Mouse (Mus musculus) myocyte (in vitro differentiated cells): ENCODE data around the gene Pacrg. TPM values are rescaled to one million over a fixed set of nuclear protein-coding genes. Genes with fewer than 3 reads are reported as not detected.

Experiments
- H3K27me3 ChIP-seq: one replicate; pipeline ENCODE4 v1.6.1; 2011; ENCODE audit not compliant: control insufficient read depth, insufficient read depth, insufficient read length
- H3K36me3 ChIP-seq: one replicate; pipeline ENCODE4 v1.6.1; 2011; ENCODE audit not compliant: control insufficient read depth, insufficient read depth
- H3K4me2 ChIP-seq: one replicate; pipeline ENCODE4 v1.6.1; 2011; ENCODE audit warnings: low read depth, control low read depth
- H3K4me3 ChIP-seq: one replicate; pipeline ENCODE4 v1.5.1; 2011; ENCODE audit warnings: mild to moderate bottlenecking, control low read depth, moderate library complexity
- H3K79me2 ChIP-seq: one replicate; pipeline ENCODE4 v1.6.1; 2011; ENCODE audit not compliant: control insufficient read depth, insufficient read depth
- H3ac ChIP-seq: one replicate; pipeline ENCODE4 v1.6.1; 2011; ENCODE audit not compliant: control insufficient read depth, insufficient read length
- CEBPB ChIP-seq: IDR thresholded peaks from 2 replicates; pipeline ENCODE4 v1.6.1; 2011; ENCODE audit warnings: mild to moderate bottlenecking, moderate library complexity; ENCODE audit not compliant: poor library complexity, insufficient read depth, severe bottlenecking
- E2F4 ChIP-seq: IDR thresholded peaks from one replicate; pipeline ENCODE4 v1.6.1; 2011; ENCODE audit warnings: mild to moderate bottlenecking, control low read depth, moderate library complexity; ENCODE audit not compliant: insufficient read depth
- MAX ChIP-seq: IDR thresholded peaks from one replicate; pipeline ENCODE4 v1.6.1; 2011; ENCODE audit warnings: low read depth, mild to moderate bottlenecking, control low read depth
- MYOD1 ChIP-seq, 3 experiments: IDR thresholded peaks; one replicate each; pipeline ENCODE4 v1.6.1; 2011; ENCODE audit warnings: control low read depth in 2 of 3, low read depth in 2 of 3, mild to moderate bottlenecking in 2 of 3, moderate library complexity in 1 of 3; ENCODE audit not compliant: insufficient read length in 2 of 3, control insufficient read depth in 1 of 3
- MYOG ChIP-seq, 3 experiments: IDR thresholded peaks; one replicate each; pipeline ENCODE4 v1.6.1; 2011; ENCODE audit warnings: control low read depth in 2 of 3, low read depth in 2 of 3, mild to moderate bottlenecking in 2 of 3; ENCODE audit not compliant: insufficient read length in 2 of 3, control insufficient read depth in 1 of 3, insufficient read depth in 1 of 3
- POLR2A ChIP-seq: IDR thresholded peaks from one replicate; pipeline ENCODE4 v1.6.1; 2011; ENCODE audit warnings: low read depth, mild to moderate bottlenecking, control low read depth, moderate library complexity; ENCODE audit not compliant: insufficient read length
- POLR2AphosphoS2 ChIP-seq: IDR thresholded peaks from one replicate; pipeline ENCODE4 v1.6.1; 2011; ENCODE audit warnings: low read depth, control low read depth; ENCODE audit not compliant: insufficient read length
- REST ChIP-seq: IDR thresholded peaks from one replicate; pipeline ENCODE4 v1.6.1; 2011; ENCODE audit warnings: mild to moderate bottlenecking, control low read depth, moderate library complexity; ENCODE audit not compliant: insufficient read depth, insufficient read length
- SRF ChIP-seq: IDR thresholded peaks from one replicate; pipeline ENCODE4 v1.6.1; 2011; ENCODE audit warnings: low read depth; ENCODE audit not compliant: control insufficient read depth, insufficient read length
- TCF12 ChIP-seq: IDR thresholded peaks from one replicate; pipeline ENCODE4 v1.6.1; 2011; ENCODE audit warnings: mild to moderate bottlenecking, control low read depth; ENCODE audit not compliant: poor library complexity, insufficient read depth, severe bottlenecking
- TCF3 ChIP-seq: IDR thresholded peaks from one replicate; pipeline ENCODE4 v1.6.1; 2011; ENCODE audit warnings: low read depth, control low read depth; ENCODE audit not compliant: insufficient read length
- USF1 ChIP-seq: IDR thresholded peaks from one replicate; pipeline ENCODE4 v1.6.1; 2011; ENCODE audit warnings: low read depth, mild to moderate bottlenecking, control low read depth, moderate library complexity
- polyA plus RNA-seq: library from polyadenylated mRNA; unstranded; fragments of >200 nt; fragmentation: generic; extraction: Trizol; gene quantifications from one replicate; pipeline ENCODE4 v1.2.1, GENCODE M21; 2012; ENCODE audit warnings: missing spikeins

Gene Pacrg
- polyA plus RNA-seq, 1 experiment: 0.64 TPM

DNA sequence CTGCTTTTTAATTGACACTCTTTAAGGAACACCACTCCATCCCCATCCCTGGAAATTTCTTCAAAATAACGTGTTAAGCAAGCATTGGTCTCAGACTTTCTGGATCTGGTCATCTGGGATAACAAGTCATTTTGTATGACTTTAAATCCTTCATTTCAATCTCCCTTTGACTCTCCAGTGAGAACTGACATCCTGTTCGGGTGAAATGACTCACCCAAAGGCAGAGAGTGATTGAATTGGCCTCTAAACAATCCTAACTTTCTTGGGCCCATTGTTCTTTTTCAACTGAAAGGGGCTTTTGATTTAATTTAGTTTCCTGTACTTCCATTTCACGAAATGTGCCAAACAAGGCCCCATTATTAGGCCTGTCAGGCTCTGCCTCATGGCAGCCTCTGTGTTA is 228.5 kb downstream of the Pacrg start:
- Histone ChIP-seq H3K27me3 (no peaks in the 10 kb centered on the region), H3K4me2 (no peak overlapping the region), H3K79me2 (no peaks in the 10 kb centered on the region), H3K4me3 (no peak overlapping the region), H3ac (no peak overlapping the region), H3K36me3 (no peaks in the 10 kb centered on the region)
- TF ChIP-seq SRF (no peak), MYOG (IDR thresholded peaks at IDR 0.05; ENCODE audit: control insufficient read depth in 1 of 3, insufficient read depth in 1 of 3, insufficient read length in 2 of 3, low read depth in 2 of 3) (no peak), USF1 (no peak), TCF12 (no peak), CEBPB (no peak), POLR2A (no peak)

DNA sequence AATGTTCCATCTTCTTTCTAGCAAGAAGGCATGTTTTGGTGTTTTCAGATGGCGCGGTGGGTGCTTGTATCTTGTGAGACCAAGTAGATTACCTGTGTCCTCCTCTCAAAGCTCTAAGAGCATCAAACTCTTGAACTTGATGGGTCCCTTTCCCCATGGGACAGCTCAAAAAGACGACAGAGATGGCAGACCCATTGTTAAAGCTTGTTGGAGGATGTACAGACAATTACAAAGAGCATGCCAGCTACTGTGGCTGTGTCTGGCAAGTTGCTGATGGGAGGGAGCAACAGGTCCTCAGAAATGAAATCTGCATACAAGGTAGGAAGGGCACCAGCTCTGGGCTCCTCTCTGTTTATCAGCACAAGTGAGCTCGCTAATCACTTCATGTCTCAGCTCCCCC is 232.0 kb downstream of the Pacrg start:
- no peaks in the 10 kb centered on the region for H3K27me3 ChIP-seq
- H3K79me2 ChIP-seq: no peaks in the 10 kb centered on the region
- H3K4me3 ChIP-seq: no peak overlapping the region
- H3K4me2 ChIP-seq: no peak overlapping the region
- TF ChIP-seq REST: no peak
- TF ChIP-seq TCF12: no peak
- H3ac ChIP-seq: no peak overlapping the region
- no peaks in the 10 kb centered on the region for H3K36me3 ChIP-seq

GRCm38 (mm10) chr17:10606090-10606489 is 234.0 kb downstream of the Pacrg start:
- Histone ChIP-seq H3K27me3 (no peaks in the 10 kb centered on the region), H3K79me2 (no peaks in the 10 kb centered on the region), H3ac (no peak overlapping the region), H3K4me3 (no peak overlapping the region), H3K4me2 (no peak overlapping the region), H3K36me3 (no peaks in the 10 kb centered on the region)
- TF ChIP-seq MYOG (IDR thresholded peaks at IDR 0.05; ENCODE audit: control insufficient read depth in 1 of 3, insufficient read depth in 1 of 3, insufficient read length in 2 of 3, low read depth in 2 of 3) (no peak), TCF3 (no peak), REST (no peak)

DNA sequence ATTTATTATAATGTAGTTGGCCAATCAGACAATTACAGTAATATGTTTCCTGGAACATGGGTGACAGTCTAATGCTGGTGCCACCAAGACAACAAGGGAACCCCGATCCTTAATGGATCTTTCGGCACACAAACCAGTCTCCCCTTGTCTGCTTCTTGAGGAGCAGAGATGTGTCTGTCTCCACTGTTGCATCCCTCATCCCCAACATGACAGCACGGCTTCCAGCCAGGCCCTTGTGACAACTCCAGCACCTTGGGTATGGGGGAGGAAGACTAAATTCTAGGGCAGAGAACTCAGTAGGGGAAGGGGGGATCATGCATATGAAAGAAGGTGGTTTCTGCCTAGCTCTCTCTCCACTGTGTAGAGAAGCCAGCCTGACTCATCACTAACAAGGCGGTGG is 242.4 kb downstream of the Pacrg start:
- no peak overlapping the region for H3ac ChIP-seq
- no peak overlapping the region for H3K4me3 ChIP-seq
- no peaks in the 10 kb centered on the region for H3K79me2 ChIP-seq
- no peaks in the 10 kb centered on the region for H3K36me3 ChIP-seq
- TF ChIP-seq MAX (no peak), USF1 (no peak), MYOG (IDR thresholded peaks at IDR 0.05; ENCODE audit: control insufficient read depth in 1 of 3, insufficient read depth in 1 of 3, insufficient read length in 2 of 3, low read depth in 2 of 3) (no peak), CEBPB (no peak), MYOD1 (IDR thresholded peaks at IDR 0.05; ENCODE audit: control insufficient read depth in 1 of 3, insufficient read length in 2 of 3, low read depth in 2 of 3) (no peak), E2F4 (no peak), POLR2AphosphoS2 (no peak)
- no peaks in the 10 kb centered on the region for H3K27me3 ChIP-seq
- H3K4me2 ChIP-seq: no peak overlapping the region

DNA sequence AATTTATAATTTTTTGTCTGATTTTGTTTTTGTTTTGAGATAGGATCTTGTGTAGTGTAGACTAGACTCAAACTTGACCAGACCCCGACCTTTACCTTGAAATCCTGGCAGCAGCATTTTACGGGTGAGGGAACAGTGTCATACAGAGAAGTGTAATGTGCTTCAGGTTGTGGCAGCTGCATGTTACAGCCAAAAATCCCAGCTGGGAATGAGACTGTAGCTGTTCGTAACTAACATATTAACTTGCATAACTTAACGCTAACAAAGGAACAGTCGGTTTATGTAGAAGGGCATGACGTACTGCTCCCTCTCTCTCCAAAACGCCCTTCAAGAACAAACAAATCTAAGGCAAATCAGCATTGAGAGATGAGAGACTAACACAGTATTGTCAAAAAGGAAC is 250.5 kb downstream of the Pacrg start:
- TF ChIP-seq POLR2A (no peak), MYOD1 (IDR thresholded peaks at IDR 0.05; ENCODE audit: control insufficient read depth in 1 of 3, insufficient read length in 2 of 3, low read depth in 2 of 3) (no peak), MYOG (IDR thresholded peaks at IDR 0.05; ENCODE audit: control insufficient read depth in 1 of 3, insufficient read depth in 1 of 3, insufficient read length in 2 of 3, low read depth in 2 of 3) (no peak), CEBPB (no peak)
- H3K36me3 ChIP-seq: no peaks in the 10 kb centered on the region
- no peak overlapping the region for H3K4me3 ChIP-seq
- H3K27me3 ChIP-seq: no peaks in the 10 kb centered on the region
- no peak overlapping the region for H3K4me2 ChIP-seq
- H3ac ChIP-seq: no peak overlapping the region
- H3K79me2 ChIP-seq: no peaks in the 10 kb centered on the region

- TF ChIP-seq REST: no peak
- TF ChIP-seq TCF12: no peak
- TF ChIP-seq SRF: no peak
- no peak for TF ChIP-seq CEBPB
- TF ChIP-seq POLR2AphosphoS2: no peak
- no peak for TF ChIP-seq MYOD1 (IDR thresholded peaks at IDR 0.05; ENCODE audit: control insufficient read depth in 1 of 3, insufficient read length in 2 of 3, low read depth in 2 of 3)
- TF ChIP-seq TCF3: no peak
- no peak for TF ChIP-seq MYOG (IDR thresholded peaks at IDR 0.05; ENCODE audit: control insufficient read depth in 1 of 3, insufficient read depth in 1 of 3, insufficient read length in 2 of 3, low read depth in 2 of 3)
- TF ChIP-seq MAX: no peak
- no peak for TF ChIP-seq E2F4
- TF ChIP-seq USF1: no peak
- TF ChIP-seq POLR2A: no peak
- no peaks in the 10 kb centered on the region for H3K27me3 ChIP-seq
- H3K36me3 ChIP-seq: no peaks in the 10 kb centered on the region
- H3K4me2 ChIP-seq: no peak overlapping the region
- H3ac ChIP-seq: no peak overlapping the region
- H3K4me3 ChIP-seq: no peak overlapping the region
- H3K79me2 ChIP-seq: no peaks in the 10 kb centered on the region
Observed at GRCm38 (mm10) chr17:10588922-10589400, 251.2 kb downstream of the Pacrg start.
